Mouse (Mus musculus) kidney, postnatal 0 days (tissue): ENCODE results near the gene Olfr456. TPM values are rescaled to one million over a fixed set of nuclear protein-coding genes. Genes with fewer than 3 reads are reported as not detected.
"Not testable (repeated sequence)": the region's sequence is repeated elsewhere in the genome, so short reads cannot be mapped to it uniquely, and the experiment has no call there.

ENCODE experiments used
- ATAC-seq: fragments of 200-750 bp; cut with Nextera tagmentation; replicated peaks from 2 replicates; pipeline ENCODE4 v1.8.0; 2017; ENCODE audit warnings: low read depth, moderate number of reproducible peaks, moderate TSS enrichment, moderate library complexity; ENCODE audit not compliant: low FRiP score
- DNase-seq: peaks from one replicate; pipeline ENCODE4 v3.0.0-alpha.2; 2016; ENCODE audit warnings: low spot score
- H3K27ac ChIP-seq: fragments of 300-500 bp; sonication (generic); 2 replicates; pipeline ENCODE4 v1.5.1; 2014; ENCODE audit warnings: mild to moderate bottlenecking
- H3K27me3 ChIP-seq: fragments of 300-500 bp; sonication (generic); 2 replicates; pipeline ENCODE4 v1.6.1; 2014; ENCODE audit warnings: low read length, mixed read lengths; ENCODE audit not compliant: insufficient read depth
- H3K36me3 ChIP-seq: fragments of 300-500 bp; sonication (generic); 2 replicates; pipeline ENCODE4 v1.6.1; 2014; ENCODE audit warnings: low read length, mixed read lengths; ENCODE audit not compliant: insufficient read depth
- H3K4me1 ChIP-seq: fragments of 300-500 bp; sonication (generic); replicated peaks from 2 replicates; pipeline ENCODE4 v1.6.1; 2014; ENCODE audit warnings: antibody characterized with exemption, low read length, mixed read lengths; ENCODE audit not compliant: insufficient read depth
- H3K4me2 ChIP-seq: fragments of 300-500 bp; sonication (generic); 2 replicates; pipeline ENCODE4 v1.6.1; 2014; ENCODE audit warnings: mild to moderate bottlenecking, low read length, moderate library complexity, mixed read lengths
- H3K4me3 ChIP-seq: fragments of 300-500 bp; sonication (generic); replicated peaks from 2 replicates; pipeline ENCODE4 v1.5.1; 2014; ENCODE audit warnings: low read depth, low read length
- H3K9ac ChIP-seq: fragments of 300-500 bp; sonication (generic); 2 replicates; pipeline ENCODE4 v1.6.1; 2014; ENCODE audit warnings: low read depth, low read length
- H3K9me3 ChIP-seq: fragments of 300-500 bp; sonication (generic); replicated peaks from 2 replicates; pipeline ENCODE4 v1.6.1; 2016; ENCODE audit warnings: low read length, inconsistent platforms, mixed read lengths
- CTCF ChIP-seq: IDR thresholded peaks from 2 replicates; pipeline ENCODE4 v1.5.1; 2016; ENCODE audit warnings: antibody characterized with exemption, low read depth, mild to moderate bottlenecking, moderate library complexity
- WGBS: fragments of 180-500 bp; shearing (Covaris S2); extraction: QIAGEN DNeasy Blood & Tissue Kit; methylation state at CpG from one replicate; pipeline ENCODE4 v1.1.7; 2014; 5-methylcytosine and 5-hydroxymethylcytosine counted together
- polyA plus RNA-seq: library from polyadenylated mRNA; unstranded; fragments of >200 nt; fragmentation: Nextera tagmentation; extraction: Ambion mirVana; gene quantifications from 2 replicates; pipeline ENCODE4 v1.2.1, GENCODE M21; 2015

Olfr456 gene
- not detected in 2 replicates for polyA plus RNA-seq

DNA sequence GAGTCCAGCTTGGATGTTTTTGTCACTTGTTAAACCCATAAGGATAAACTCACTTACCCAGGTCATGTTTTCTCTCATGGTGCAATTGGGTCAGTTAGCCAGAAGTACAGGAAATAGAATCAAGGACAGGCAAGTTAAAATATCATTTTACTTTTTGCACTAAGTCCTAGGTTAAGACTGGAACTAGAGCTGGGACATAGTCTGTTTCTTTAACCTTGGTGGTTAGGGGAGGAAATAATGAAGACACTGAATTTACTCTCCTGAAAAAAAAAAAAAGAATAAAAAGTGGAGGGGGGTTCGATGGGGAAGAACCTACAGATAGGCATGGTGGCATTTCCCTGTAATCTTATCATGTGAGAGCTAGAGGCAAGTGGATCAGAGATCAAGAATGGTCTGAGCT is at the start of gene Olfr456:
Olfr456 (minus strand) TSS at position 101 of the 400 bp plus-strand sequence.
- ATAC-seq, result no peak
- no peak for TF ChIP-seq CTCF
- Histone ChIP-seq H3K4me2 (no peak within 1 kb of the TSS), H3K4me3 (no peak within 1 kb of the TSS), H3K27ac (no peak within 1 kb of the TSS), H3K27me3 (no peaks in the 10 kb centered on the region), H3K9me3 (no peaks in the 10 kb centered on the region), H3K36me3 (no peaks in the 10 kb centered on the region), H3K9ac (no peak within 1 kb of the TSS), H3K4me1 (no peaks in the 10 kb centered on the region)
- 82% methylated on average over 1 of the region's 1 CpGs for WGBS
- DNase-seq, result no peak

DNA sequence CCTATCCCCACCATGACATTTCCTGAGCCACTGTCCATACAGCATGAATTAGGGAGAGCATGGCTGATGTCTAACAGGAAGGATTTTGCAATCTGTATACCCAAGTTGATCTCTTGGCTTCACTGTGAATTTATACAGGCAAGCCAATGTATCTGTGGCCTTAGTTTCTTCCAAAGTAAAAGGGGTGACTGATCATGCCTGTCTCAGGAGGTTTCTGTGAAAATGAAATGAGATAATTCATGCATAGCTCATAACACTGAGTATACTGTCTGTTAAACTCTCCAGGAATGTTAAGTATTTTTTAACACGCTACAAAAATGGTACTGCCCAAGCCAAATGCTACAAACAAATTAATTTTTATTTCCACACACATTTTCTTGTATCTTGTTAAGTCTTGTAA is 26.4 kb upstream of the Olfr456 start:
- Histone ChIP-seq H3K27me3 (no peaks in the 10 kb centered on the region), H3K4me2 (no peak overlapping the region), H3K4me3 (no peak overlapping the region), H3K27ac (no peak overlapping the region), H3K9me3 (no peaks in the 10 kb centered on the region), H3K9ac (no peak overlapping the region), H3K4me1 (no peaks in the 10 kb centered on the region), H3K36me3 (no peaks in the 10 kb centered on the region)
- WGBS, result 63% methylated on average over 1 of the region's 1 CpGs
- peak; percentile 59 for DNase-seq
- no peak for ATAC-seq
- no peak for TF ChIP-seq CTCF

DNA sequence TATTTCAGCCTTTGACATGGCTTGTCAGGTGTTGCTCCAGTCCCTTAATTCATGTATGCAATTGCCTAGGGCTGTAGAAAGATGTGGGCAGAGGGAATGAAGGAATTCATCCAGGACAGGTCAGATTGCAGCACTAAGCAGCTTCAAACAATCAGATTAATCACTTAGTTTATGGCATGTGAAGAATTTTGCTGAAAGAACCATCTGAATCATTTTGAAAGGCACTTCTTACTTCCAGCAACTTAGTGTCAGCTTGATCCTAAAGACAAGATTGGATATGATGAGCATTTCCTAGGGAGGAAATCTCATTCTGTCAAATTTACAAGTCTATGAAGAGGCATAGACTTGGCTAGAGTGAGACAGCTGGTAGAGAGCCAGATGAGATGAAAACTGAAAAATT is 22.3 kb upstream of the Olfr456 start:
- no peaks in the 10 kb centered on the region for H3K4me1 ChIP-seq
- no peak overlapping the region for H3K9ac ChIP-seq
- no peak for TF ChIP-seq CTCF
- H3K4me2 ChIP-seq, result no peak overlapping the region
- peak; percentile 73 for DNase-seq
- H3K36me3 ChIP-seq, result no peaks in the 10 kb centered on the region
- no peaks in the 10 kb centered on the region for H3K9me3 ChIP-seq
- ATAC-seq, result no peak
- H3K4me3 ChIP-seq, result no peak overlapping the region
- H3K27me3 ChIP-seq, result no peaks in the 10 kb centered on the region
- H3K27ac ChIP-seq, result no peak overlapping the region

DNA sequence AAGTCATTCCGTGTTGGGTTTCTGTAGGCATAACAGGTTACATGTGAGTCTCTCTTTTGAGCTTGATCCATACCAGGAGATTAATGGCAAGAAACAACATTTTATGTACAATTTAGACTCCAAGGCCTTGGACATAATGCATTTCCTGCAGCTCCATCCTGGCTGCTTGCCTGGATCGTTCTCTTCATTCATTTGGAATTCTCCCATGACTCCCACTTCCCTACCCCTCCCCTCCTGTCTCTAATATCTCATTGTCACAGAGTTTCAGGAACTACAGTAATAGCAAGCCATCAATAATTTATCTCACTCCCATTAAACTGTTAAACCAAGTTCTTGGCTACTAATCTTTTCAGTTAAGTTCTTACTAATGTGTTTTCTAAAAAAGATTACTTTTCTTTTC is 16.5 kb upstream of the Olfr456 start:
- no peak for ATAC-seq
- Histone ChIP-seq H3K9ac (no peak overlapping the region), H3K36me3 (no peaks in the 10 kb centered on the region), H3K27ac (no peak overlapping the region), H3K27me3 (no peaks in the 10 kb centered on the region), H3K4me3 (no peak overlapping the region), H3K4me2 (no peak overlapping the region), H3K9me3 (no peaks in the 10 kb centered on the region), H3K4me1 (no peaks in the 10 kb centered on the region)
- no peak for TF ChIP-seq CTCF
- WGBS, result 44% methylated on average over 2 of the region's 2 CpGs
- DNase-seq, result peak; percentile 89

DNA sequence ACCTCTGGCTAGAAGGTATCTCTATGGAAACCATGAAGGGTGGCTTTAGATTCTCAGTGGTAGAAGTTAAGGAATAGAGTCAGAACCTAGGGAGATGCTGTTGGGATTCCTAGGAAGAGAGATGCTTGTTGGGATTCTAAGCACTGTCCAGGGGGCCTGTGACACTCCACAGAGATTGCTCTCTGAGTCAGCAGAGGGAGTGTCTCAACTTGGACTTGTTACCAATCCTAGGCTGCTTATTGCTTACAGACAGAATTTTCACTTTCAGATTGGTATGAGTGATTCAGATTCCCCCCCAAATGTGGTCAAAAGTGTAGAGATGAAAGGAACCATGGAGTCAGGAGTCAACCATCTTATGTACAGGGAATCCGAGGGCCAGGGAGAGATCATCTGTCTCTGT is 2.7 kb upstream of the Olfr456 start:
- Histone ChIP-seq H3K4me3 (no peak overlapping the region), H3K4me2 (no peak overlapping the region), H3K4me1 (no peaks in the 10 kb centered on the region), H3K9me3 (no peaks in the 10 kb centered on the region), H3K36me3 (no peaks in the 10 kb centered on the region), H3K27ac (no peak overlapping the region), H3K27me3 (no peaks in the 10 kb centered on the region), H3K9ac (no peak overlapping the region)
- TF ChIP-seq CTCF, result no peak
- ATAC-seq (no peak), DNase-seq (no peak)
- 78% methylated on average over 1 of the region's 1 CpGs for WGBS

DNA sequence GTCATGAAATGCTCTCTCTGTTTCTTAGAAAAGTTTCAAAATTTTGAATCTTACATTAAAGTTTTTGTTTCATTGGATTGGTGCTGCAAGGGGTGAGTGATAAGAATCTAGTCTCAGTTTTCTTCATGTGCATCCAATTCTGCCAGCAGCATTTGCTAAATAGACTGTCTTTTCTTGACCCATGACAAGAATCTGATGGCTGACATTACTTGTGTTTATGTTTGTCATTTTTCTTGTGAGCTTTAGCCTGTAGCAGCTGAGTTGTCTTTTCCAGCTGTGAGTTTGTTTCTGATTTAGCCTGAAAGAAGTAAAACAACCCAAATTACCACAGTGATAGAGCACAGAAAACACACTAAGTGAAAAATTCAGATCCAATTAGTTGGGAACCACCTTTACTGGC is 2.4 kb downstream of the Olfr456 start:
- H3K9ac ChIP-seq, result no peak overlapping the region
- H3K4me1 ChIP-seq, result no peaks in the 10 kb centered on the region
- DNase-seq (peak; percentile 16), ATAC-seq (no peak)
- no peak overlapping the region for H3K27ac ChIP-seq
- no peaks in the 10 kb centered on the region for H3K36me3 ChIP-seq
- no peak for TF ChIP-seq CTCF
- no peaks in the 10 kb centered on the region for H3K27me3 ChIP-seq
- no peaks in the 10 kb centered on the region for H3K9me3 ChIP-seq
- no peak overlapping the region for H3K4me2 ChIP-seq
- H3K4me3 ChIP-seq, result no peak overlapping the region

DNA sequence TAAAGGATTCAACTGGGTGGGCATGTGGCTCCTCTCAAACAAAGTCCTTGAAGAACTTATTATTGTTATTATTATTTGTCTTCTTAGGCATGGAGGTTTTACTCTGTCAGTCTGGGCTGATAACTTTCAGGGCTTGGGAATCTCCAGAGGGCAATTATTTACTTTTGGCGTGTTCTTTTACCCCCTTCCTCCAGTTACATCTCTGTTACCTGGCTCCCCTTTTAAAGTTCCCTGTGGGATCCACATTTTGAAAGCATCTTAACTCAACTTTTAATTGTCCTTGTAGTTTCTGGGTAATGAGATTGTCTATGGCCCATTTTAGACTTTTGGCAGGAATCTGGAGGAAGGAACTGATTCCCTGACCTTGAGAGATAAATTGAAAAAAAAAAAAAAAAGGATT is 10.8 kb downstream of the Olfr456 start, which contains the start of gene Olfr457:
Olfr457 (minus strand) TSS at position 101 of the 400 bp plus-strand sequence.
- Histone ChIP-seq H3K9me3 (no peaks in the 10 kb centered on the region), H3K4me1 (no peaks in the 10 kb centered on the region), H3K36me3 (no peaks in the 10 kb centered on the region), H3K4me3 (no peak within 1 kb of the TSS), H3K27me3 (no peaks in the 10 kb centered on the region), H3K27ac (no peak within 1 kb of the TSS), H3K9ac (no peak within 1 kb of the TSS), H3K4me2 (no peak within 1 kb of the TSS)
- DNase-seq (no peak), ATAC-seq (no peak)
- whole genome bisulfite sequencing, result 68% methylated on average over 1 of the region's 1 CpGs
- TF ChIP-seq CTCF, result no peak

DNA sequence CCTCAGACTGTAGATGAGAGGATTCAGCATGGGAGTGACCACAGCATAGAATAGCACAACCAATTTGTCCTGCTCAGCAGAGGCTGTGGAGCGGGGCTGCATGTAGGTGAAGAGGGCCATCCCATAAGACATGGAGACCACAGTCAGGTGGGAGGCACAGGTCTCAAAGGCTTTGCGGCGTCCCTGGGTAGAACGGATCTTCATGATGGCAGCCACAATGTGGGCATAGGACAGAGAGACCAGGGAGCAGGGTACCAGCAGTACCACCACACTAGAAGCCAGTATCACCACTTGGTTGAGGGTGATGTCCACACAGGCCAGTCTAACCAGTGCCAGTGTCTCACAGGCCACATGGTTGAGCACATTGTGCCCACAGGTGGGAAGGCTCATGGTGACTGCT is 15.7 kb downstream of the Olfr456 start:
- not testable (repeated sequence) for H3K9ac ChIP-seq, H3K4me3 ChIP-seq, DNase-seq, H3K27ac ChIP-seq, H3K27me3 ChIP-seq, ATAC-seq, H3K4me2 ChIP-seq, H3K9me3 ChIP-seq, H3K4me1 ChIP-seq, H3K36me3 ChIP-seq
- 95% methylated on average over 4 of the region's 4 CpGs for WGBS
